Mouse (Mus musculus): ENCODE results near the gene Usp6nl.
A peak's percentile ranks its signal among the peaks of the same experiment; 100 is the strongest.

GRCm38 (mm10) chr2:6405059-6406033 is 82.9 kb downstream of the Usp6nl start:
- TF ChIP-seq POLR2A (IDR thresholded peaks at IDR 0.05; ENCODE audit: extremely low read depth, insufficient read depth, low read length) (no peak), CTCF (IDR thresholded peaks at IDR 0.05; ENCODE audit: extremely low read depth, insufficient read depth, low read length) (peak; percentile 99)

All from cortical plate, adult 2 months (tissue).